Mouse (Mus musculus) mesoderm, embryonic 11.5 days (tissue): ENCODE measurements at regions not wholly inside any gene's neighbourhood (a gene's known extent, or its start where the extent isn't known, plus 50 kb on each side); places are given as distances from the start of the nearest gene placed in this dataset.

Experiments
- DNase-seq: peaks from one replicate; pipeline ENCODE4 v3.0.0-alpha.2; 2012; ENCODE audit warnings: low read depth, low spot score

DNA sequence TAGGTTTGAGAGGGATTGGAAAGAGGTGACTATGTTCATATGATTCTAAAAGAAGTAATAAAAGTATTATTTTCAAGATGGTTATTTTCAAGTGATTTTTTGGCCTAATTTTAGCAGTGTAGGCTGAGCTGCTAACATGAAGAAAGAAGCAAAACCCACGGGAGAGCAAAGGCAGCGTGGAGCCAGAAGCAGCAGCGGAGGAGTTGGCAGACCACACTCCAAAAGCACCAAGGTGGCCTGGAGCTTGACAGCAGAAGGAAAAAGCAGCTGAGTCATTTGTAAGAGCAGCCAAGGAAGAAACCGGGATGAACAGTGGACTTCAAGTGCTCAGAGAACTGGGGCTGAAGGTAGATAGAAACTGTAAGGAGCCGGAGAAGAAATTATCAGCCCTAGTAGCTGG is 55.9 kb downstream of the Hdgfl1 start:
- no peak for DNase-seq

DNA sequence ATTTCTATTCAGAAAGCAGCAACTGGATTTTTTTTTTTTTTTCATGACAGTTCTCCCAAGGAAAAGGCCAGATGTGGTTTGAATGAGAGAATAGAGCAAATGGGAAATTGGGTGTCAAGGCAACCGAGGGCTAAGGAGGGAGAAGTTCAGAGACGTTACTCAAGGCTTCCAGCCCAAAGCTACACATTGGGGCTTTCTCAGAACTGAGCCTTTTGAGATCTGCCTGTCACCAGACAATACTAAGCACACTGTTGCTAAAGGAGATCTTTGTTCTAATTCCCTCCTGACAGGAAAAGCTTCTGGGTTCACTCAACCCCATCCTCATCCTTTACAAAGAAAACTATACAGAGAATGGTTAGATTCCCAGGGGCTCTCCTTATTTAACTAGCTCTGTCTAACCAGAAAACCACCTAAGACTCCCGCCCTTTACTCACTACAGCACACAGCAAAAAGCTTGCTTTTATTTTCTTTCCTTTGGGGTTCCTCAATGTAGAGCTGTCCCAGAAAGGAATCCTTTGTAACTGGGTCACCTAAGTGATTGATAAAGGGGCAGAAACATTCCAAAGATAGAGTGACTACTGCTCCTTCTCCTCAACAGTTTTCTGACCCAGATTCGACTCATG is 70.8 kb downstream of the Hdgfl1 start:
- DNase-seq = no peak

DNA sequence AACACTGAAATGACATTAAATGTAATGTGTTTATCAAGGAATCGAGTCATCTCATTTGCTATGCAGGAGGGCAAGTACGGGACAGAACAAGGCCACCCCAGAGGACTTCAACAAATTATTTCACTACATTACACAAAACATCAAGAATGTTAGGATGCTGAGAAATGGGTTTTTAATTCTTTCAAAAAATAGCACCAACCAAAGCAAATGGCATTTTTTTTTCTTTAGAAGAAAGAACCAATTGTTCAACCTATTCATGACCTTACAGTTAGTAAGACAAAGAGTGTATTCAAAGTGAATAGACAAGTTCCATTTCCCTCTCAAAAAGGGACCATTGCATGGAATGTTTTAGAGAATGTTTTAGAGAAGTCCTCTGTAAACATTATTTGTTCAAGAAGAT is 110.5 kb downstream of the Hdgfl1 start:
- peak; percentile 10 for DNase-seq

DNA sequence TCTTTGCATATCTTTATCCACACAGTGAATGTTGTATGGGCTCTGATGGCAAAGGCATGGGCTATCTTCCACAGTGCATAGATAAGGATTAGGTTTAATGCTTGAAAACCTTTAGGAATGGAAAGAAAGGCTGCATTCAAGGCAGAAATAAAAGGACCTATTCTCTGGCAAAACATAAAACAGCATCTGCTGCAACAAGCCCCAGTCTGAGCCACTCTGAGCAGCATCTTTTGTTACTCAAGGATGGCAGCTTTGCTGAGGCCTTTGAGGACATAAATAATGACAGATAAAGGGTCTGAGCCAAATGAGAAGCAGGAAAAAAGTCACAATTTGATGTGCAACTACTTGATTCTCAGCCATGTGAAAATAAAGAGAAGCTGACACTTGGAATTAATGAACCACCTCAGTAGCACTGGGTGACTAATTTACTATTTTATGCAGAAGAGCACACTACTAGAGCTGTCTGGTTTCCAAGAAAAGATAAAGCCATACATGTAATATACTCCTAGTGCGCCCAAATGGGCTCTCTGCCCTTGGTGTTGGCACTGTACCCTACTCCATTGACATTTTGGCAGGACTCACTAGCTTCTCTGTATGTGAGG is 112.9 kb downstream of the Hdgfl1 start:
- peak; percentile 58 for DNase-seq
